Mouse (Mus musculus): ENCODE results near the gene Hyal3. TPM values are rescaled to one million over a fixed set of nuclear protein-coding genes. Genes with fewer than 3 reads are reported as not detected.
A peak's percentile ranks its signal among the peaks of the same experiment; 100 is the strongest.
"Not testable (repeated sequence)": the region's sequence is repeated elsewhere in the genome, so short reads cannot be mapped to it uniquely, and the experiment has no call there.

The Hyal3 gene
- total and polyA plus RNA-seq, 2 experiments from 2014 or later: 1.8 to 4.3 TPM

- 39% methylated on average over 2 of the region's 2 CpGs for WGBS
- H3K9me3 ChIP-seq (ENCODE audit: low read length): no peaks in the 10 kb centered on the region
- H3K4me3 ChIP-seq (ENCODE audit: low read depth, low read length): peak overlapping the region; percentile 74; the same call in 1 of the 2 replicates
- H3K36me3 ChIP-seq (ENCODE audit: insufficient read depth, low read length): peaks cover 25% of the 10 kb centered on the region
- ATAC-seq (ENCODE audit: low FRiP score) (no peak), DNase-seq (ENCODE audit: low spot score) (no peak)
- H3K4me2 ChIP-seq (ENCODE audit: low read depth, low read length, poor library complexity, severe bottlenecking): peak overlapping the region; percentile 81
- peak overlapping the region; percentile 74; the same call in 1 of the 2 replicates for H3K9ac ChIP-seq (replicated peaks; ENCODE audit: low read length, poor library complexity, severe bottlenecking)
- no peaks in the 10 kb centered on the region; the same call in 1 of the 2 replicates for H3K4me1 ChIP-seq (ENCODE audit: insufficient read depth, low read length)
- no peak overlapping the region for H3K27ac ChIP-seq (ENCODE audit: low read depth, low read length)
- peaks cover 19% of the 10 kb centered on the region for H3K27me3 ChIP-seq (ENCODE audit: insufficient read depth, low read length)
- no peak for TF ChIP-seq CTCF (IDR thresholded peaks at IDR 0.05)
Measured at GRCm38 (mm10) chr9:107555701-107556100, 24.9 kb upstream of the Hyal3 start.

GRCm38 (mm10) chr9:107556346-107556745 is 24.3 kb upstream of the Hyal3 start:
- WGBS: 76% methylated on average over 3 of the region's 3 CpGs
- no peak overlapping the region for H3K4me3 ChIP-seq (ENCODE audit: low read depth, low read length)

GRCm38 (mm10) chr9:107563029-107563581 is 17.5 kb upstream of the Hyal3 start, which contains the start of gene Tusc2:
Tusc2 (plus strand) TSS chr9:107563255.
- WGBS: under 1% methylated on average over 44 of the region's 46 CpGs
- DNase-seq (ENCODE audit: low spot score): peak; percentile 96
- Histone ChIP-seq H3K27ac (ENCODE audit: low read depth, low read length) (peak within 1 kb of the TSS; percentile 68), H3K36me3 (ENCODE audit: insufficient read depth, low read length) (peaks cover 33% of the 10 kb centered on the region), H3K4me3 (ENCODE audit: low read depth, low read length) (peak within 1 kb of the TSS; percentile 92), H3K9me3 (ENCODE audit: low read length) (no peaks in the 10 kb centered on the region), H3K4me2 (ENCODE audit: low read depth, low read length, poor library complexity, severe bottlenecking) (peak within 1 kb of the TSS; percentile 75), H3K4me1 (ENCODE audit: insufficient read depth, low read length) (peaks cover 15% of the 10 kb centered on the region), H3K27me3 (ENCODE audit: insufficient read depth, low read length) (no peaks in the 10 kb centered on the region), H3K9ac (replicated peaks; ENCODE audit: low read length, poor library complexity, severe bottlenecking) (peak within 1 kb of the TSS; percentile 85)
- peak; percentile 95 for ATAC-seq (ENCODE audit: low FRiP score)
- TF ChIP-seq CTCF (IDR thresholded peaks at IDR 0.05): no peak

More at GRCm38 (mm10) chr9:107556346-107556745, 24.3 kb upstream of the Hyal3 start:
- ATAC-seq (ENCODE audit: low FRiP score) (no peak), DNase-seq (ENCODE audit: low spot score) (no peak)
- Histone ChIP-seq H3K27ac (ENCODE audit: low read depth, low read length) (no peak overlapping the region), H3K9me3 (ENCODE audit: low read length) (no peaks in the 10 kb centered on the region), H3K4me2 (ENCODE audit: low read depth, low read length, poor library complexity, severe bottlenecking) (peak overlapping the region; percentile 81; the same call in 1 of the 2 replicates), H3K27me3 (ENCODE audit: insufficient read depth, low read length) (peaks cover 14% of the 10 kb centered on the region), H3K4me1 (ENCODE audit: insufficient read depth, low read length) (no peaks in the 10 kb centered on the region; the same call in 1 of the 2 replicates), H3K36me3 (ENCODE audit: insufficient read depth, low read length) (peaks cover 26% of the 10 kb centered on the region), H3K9ac (replicated peaks; ENCODE audit: low read length, poor library complexity, severe bottlenecking) (no peak overlapping the region; the same call in 1 of the 2 replicates)
- no peak for TF ChIP-seq CTCF (IDR thresholded peaks at IDR 0.05)

- peak; percentile 26 for TF ChIP-seq CTCF (IDR thresholded peaks at IDR 0.05)
- 51% methylated on average over 5 of the region's 5 CpGs for WGBS
- H3K4me2 ChIP-seq (ENCODE audit: low read depth, low read length, poor library complexity, severe bottlenecking): not testable (repeated sequence)
Measured at GRCm38 (mm10) chr9:107565556-107565955, 15.1 kb upstream of the Hyal3 start.

GRCm38 (mm10) chr9:107566041-107566709 is 14.4 kb upstream of the Hyal3 start:
- Histone ChIP-seq H3K4me3 (ENCODE audit: low read depth, low read length) (no peak overlapping the region), H3K27me3 (ENCODE audit: insufficient read depth, low read length) (no peaks in the 10 kb centered on the region), H3K9ac (replicated peaks; ENCODE audit: low read length, poor library complexity, severe bottlenecking) (no peak overlapping the region), H3K9me3 (ENCODE audit: low read length) (no peaks in the 10 kb centered on the region), H3K36me3 (ENCODE audit: insufficient read depth, low read length) (peaks cover 22% of the 10 kb centered on the region), H3K4me1 (ENCODE audit: insufficient read depth, low read length) (peaks cover 25% of the 10 kb centered on the region), H3K27ac (ENCODE audit: low read depth, low read length) (0 out of 2 replicates have a peak overlapping the region, but pooled peaks have one; percentile 18), H3K4me2 (ENCODE audit: low read depth, low read length, poor library complexity, severe bottlenecking) (no peak overlapping the region)
- 58% methylated on average over 15 of the region's 15 CpGs for WGBS
- TF ChIP-seq CTCF (IDR thresholded peaks at IDR 0.05): peak; percentile 85
- DNase-seq (ENCODE audit: low spot score) (peak; percentile 70), ATAC-seq (ENCODE audit: low FRiP score) (no peak)

More at GRCm38 (mm10) chr9:107565556-107565955, 15.1 kb upstream of the Hyal3 start:
- not testable (repeated sequence) for H3K4me3 ChIP-seq (ENCODE audit: low read depth, low read length); H3K9me3 ChIP-seq (ENCODE audit: low read length); ATAC-seq (ENCODE audit: low FRiP score); DNase-seq (ENCODE audit: low spot score); H3K27me3 ChIP-seq (ENCODE audit: insufficient read depth, low read length); H3K27ac ChIP-seq (ENCODE audit: low read depth, low read length); H3K9ac ChIP-seq (replicated peaks; ENCODE audit: low read length, poor library complexity, severe bottlenecking)
- Histone ChIP-seq H3K36me3 (ENCODE audit: insufficient read depth, low read length) (peaks cover 17% of the 10 kb centered on the region), H3K4me1 (ENCODE audit: insufficient read depth, low read length) (peaks cover 21% of the 10 kb centered on the region)

GRCm38 (mm10) chr9:107566855-107567254 is 13.8 kb upstream of the Hyal3 start:
- DNase-seq (ENCODE audit: low spot score): no peak

More at GRCm38 (mm10) chr9:107566855-107567254, 13.8 kb upstream of the Hyal3 start:
- peaks cover 28% of the 10 kb centered on the region for H3K4me1 ChIP-seq (ENCODE audit: insufficient read depth, low read length)
- 69% methylated on average over 3 of the region's 3 CpGs for WGBS
- H3K36me3 ChIP-seq (ENCODE audit: insufficient read depth, low read length): peaks cover 20% of the 10 kb centered on the region
- H3K27ac ChIP-seq (ENCODE audit: low read depth, low read length): 0 out of 2 replicates have a peak overlapping the region, but pooled peaks have one; percentile 18
- H3K27me3 ChIP-seq (ENCODE audit: insufficient read depth, low read length): no peaks in the 10 kb centered on the region
- no peak for TF ChIP-seq CTCF (IDR thresholded peaks at IDR 0.05)
- ATAC-seq (ENCODE audit: low FRiP score): no peak
- no peaks in the 10 kb centered on the region for H3K9me3 ChIP-seq (ENCODE audit: low read length)
- H3K4me3 ChIP-seq (ENCODE audit: low read depth, low read length): no peak overlapping the region
- H3K4me2 ChIP-seq (ENCODE audit: low read depth, low read length, poor library complexity, severe bottlenecking): no peak overlapping the region
- no peak overlapping the region for H3K9ac ChIP-seq (replicated peaks; ENCODE audit: low read length, poor library complexity, severe bottlenecking)

All from midbrain, postnatal 0 days (tissue).